Mouse (Mus musculus): ENCODE results near the gene Pde4c.

- TF ChIP-seq CTCF (IDR thresholded peaks at IDR 0.05; ENCODE audit: insufficient read depth, low read depth, low read length), result no peak
- TF ChIP-seq POLR2A (IDR thresholded peaks at IDR 0.05; ENCODE audit: insufficient read depth, low read depth, low read length), result no peak
Measured at GRCm38 (mm10) chr8:70800648-70801047, 77.1 kb downstream of the Pde4c start.
